Mouse (Mus musculus) testis, postnatal 10 days (tissue): ENCODE results near the gene Lax1.
"Not testable (repeated sequence)": the region's sequence is repeated elsewhere in the genome, so short reads cannot be mapped to it uniquely, and the experiment has no call there.

Experiments used
- DNase-seq: peaks from one replicate; pipeline ENCODE4 v3.0.0; 2021; ENCODE audit warnings: low spot score

The Lax1 gene

DNA sequence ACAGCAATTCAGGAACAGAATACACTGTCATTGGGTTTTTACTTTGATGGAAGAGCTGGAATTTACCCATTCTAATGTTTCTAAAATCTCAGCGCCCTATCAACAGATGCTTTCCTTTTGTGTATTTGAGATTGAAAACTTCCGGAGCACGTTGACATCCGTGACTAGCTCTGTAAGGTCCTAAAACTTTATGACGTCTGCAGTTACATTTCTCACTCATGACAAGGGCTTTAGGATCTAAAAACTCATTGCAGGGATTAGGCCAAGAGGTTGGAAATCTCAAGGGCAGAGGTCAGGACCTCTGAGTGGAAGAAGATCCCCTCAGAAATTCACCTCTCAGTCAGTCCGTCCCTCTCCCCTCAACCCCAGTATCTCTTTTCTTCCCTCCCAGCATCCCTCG lies 1.6 kb downstream of the Lax1 start:
- DNase-seq: no peak

GRCm38 (mm10) chr1:133685749-133686519 lies 4.0 kb downstream of the Lax1 start:
- DNase-seq: no peak

DNA sequence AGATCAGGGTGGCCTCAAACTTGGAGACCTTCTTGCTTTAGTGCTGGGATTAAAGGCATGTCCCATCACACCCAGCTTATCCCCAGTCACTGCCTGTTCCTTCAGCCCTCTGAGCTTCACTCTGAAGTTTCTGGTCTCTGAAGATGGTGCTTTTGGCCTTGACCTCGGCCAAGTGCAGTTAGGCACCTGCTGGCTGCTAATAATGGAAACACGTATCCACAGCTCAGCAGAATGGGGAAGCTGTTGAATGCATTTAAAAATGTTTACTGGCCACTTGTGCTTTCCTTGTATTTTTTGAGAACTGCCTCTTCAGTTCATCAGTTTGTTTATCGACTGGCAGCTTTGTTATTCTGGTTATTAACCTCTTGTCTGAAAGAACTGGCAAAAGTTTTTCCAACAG lies 18.1 kb downstream of the Lax1 start:
- DNase-seq: no peak

DNA sequence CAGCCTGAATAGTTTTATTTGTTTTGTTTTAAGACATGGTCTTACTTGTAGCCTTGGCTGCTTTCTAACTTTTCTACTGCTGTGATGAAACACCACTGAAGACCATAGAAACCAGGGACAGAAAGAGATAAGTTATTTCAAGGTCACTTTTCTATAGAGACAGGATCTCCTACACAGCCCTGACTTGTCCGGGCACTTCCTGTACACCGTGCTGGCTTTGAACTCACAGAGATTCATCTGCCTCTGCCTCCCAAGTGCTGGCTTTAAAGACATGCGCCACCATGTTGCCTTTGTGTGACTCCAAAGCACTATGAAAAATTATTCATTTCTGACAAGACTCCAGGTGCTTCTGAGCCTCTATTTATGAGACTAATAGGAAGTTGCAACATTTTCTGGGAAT lies 18.6 kb downstream of the Lax1 start:
- DNase-seq: no peak

DNA sequence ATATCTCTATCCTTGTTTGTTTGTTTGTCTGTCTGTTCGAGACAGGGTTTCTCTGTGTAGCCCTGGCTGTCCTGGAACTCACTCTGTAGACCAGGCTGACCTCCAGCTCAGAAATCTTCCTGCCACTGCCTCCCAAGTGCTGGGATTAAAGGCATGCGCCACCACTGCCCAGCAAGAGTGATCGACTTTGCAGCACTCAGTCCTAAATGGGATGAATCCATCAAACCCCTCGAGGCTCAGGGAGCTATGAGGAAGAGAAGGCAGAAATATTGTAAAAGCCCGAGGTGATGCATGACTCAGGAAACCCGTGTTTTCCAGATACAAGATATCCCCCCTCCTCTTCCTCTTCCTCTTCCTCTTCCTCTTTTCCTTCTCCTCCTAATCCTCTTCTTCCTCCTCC lies 19.1 kb downstream of the Lax1 start:
- no peak for DNase-seq

DNA sequence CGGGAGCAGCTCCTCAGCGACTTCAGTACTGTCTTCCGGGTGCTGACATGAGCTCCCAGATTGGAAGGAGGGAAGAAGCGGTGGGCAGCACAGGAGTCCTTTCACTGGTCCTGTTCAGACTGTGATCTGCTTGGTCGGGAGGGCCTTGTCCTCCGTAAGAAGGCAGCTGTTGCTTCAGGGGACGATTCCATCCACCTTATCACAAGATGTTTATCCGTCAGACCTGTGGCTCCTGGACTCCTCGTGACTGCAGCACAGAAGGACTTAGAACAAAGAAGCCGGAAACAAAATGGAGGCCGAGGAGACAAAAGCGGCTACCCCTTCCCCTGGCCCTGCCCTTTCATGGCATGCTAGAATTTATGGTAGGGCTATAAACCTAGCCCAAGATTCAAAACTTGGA lies 19.7 kb downstream of the Lax1 start:
- no peak for DNase-seq

- DNase-seq: no peak
Measured at GRCm38 (mm10) chr1:133668618-133669017, 21.3 kb downstream of the Lax1 start.

- DNase-seq: no peak
Measured at GRCm38 (mm10) chr1:133667721-133668120, 22.2 kb downstream of the Lax1 start.

- DNase-seq: not testable (repeated sequence)
Measured at GRCm38 (mm10) chr1:133665713-133666112, 24.2 kb downstream of the Lax1 start.

DNA sequence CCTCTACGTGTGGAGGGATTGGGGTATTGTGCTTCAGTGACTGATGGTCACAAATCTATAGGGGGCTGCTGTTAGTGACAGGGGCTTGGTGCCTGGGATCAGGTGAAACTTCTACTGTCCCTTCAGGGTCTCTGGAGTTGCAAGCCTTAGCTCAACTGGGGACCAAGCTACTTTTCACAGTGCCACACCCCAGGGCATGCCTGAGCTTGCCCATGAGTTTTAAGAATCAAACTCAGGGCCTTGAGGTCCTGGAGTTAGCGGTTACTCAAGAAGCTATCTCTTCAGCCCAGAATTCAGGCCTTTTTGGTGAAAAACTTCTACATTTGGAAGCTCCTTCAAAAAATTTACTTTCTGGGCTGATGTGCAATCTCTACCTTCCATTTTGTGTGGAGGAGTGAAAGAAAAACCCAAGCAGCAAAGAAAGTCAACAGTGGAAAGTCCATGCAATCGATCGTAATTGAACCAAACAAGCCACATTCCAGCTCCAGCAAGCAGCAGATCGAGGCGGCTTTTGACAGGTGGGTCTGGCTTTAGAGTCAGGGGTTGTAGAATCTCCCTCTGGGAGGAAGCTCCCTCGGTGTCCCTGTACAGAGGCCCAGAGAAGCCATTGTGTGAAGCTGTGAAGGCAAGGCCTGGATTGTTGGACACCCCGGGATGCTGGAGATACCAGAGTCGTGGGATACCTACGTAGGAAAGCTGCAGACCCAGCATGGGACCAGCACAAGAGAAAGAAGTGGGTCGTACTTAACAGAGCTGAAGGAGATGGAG lies 25.5 kb downstream of the Lax1 start:
- DNase-seq: no peak

GRCm38 (mm10) chr1:133663427-133663826 lies 26.5 kb downstream of the Lax1 start:
- DNase-seq: no peak

DNA sequence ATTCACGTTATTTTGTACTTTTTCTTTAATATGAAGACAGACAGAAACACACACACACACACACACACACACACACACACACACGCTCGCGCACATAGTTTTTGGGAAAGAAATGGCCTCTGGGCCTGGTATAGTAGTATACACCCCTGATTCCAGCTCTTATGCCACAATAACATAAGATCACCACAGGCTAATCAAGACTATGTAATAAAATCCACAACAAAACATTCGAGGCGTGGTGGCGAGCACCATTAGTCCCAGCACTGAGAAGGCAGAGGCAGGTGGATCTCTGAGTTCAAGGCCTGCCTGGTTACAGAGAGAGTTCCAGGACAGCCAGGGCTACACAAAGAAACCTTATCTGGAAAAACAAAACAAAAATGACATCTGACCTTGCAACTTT lies 27.0 kb downstream of the Lax1 start:
- no peak for DNase-seq

DNA sequence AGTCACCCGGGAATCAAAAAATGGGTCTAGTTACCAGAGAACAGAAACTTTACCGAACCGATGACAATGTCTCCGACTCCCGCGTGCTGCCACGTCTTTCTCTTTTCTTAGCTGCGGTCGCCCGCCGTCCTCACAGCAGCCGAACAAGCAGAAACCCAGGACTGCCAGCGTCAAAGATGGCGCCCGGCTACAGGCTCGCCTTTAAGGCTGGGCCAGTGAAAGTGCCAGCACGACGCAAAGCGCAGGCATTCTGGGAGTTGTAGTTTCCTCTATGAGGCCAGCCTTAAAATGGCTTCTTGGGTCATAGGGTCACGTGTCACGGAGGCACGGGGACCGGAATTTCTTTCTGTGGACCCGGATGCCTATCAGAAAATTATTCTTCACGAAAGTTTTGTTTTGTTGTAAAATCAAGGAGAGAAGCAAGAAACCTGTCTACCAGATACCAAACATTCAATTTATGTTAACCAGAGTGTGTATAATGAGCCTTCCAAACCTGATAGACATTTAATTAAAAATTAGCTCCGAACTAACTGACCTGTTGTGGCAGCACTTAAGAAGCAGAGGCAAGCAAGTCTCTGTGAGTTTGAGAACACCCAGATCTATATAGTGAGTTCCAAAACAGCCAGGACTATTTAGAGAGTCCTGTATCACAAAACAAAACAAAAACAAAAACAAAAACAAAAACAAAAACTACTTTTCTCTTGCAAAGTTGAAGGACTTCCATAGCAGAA lies 28.5 kb downstream of the Lax1 start, which contains the start of gene Gm38394:
TSS of gene Gm38394 (minus strand) at position 116 of the 731 bp plus-strand sequence.
- DNase-seq: peak; percentile 89

GRCm38 (mm10) chr1:133660466-133661202 lies 29.3 kb downstream of the Lax1 start, which contains the start of gene Zbed6:
Gene Zbed6 (minus strand): TSS chr1:133660885.
- peak; percentile 89 for DNase-seq

GRCm38 (mm10) chr1:133658878-133659277 lies 31.0 kb downstream of the Lax1 start:
- no peak for DNase-seq

DNA sequence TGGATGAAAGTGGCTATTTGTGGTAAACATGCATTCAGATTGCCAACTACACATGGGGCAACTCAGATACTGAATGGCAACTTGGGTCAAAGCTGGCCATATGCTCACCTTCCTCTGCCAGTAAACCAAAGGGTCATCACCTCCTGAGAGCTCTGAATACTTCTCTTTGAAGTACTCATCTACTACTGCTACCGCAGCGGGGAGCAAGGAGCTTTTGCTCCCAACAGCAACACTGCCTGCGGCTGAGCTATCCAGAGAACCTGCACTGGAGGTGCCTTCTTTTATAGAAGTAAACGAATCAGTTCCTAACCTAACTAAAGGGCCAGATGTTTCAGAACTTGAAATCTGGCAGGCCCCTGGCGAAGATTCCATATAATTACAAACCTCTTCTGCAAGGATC lies 33.1 kb downstream of the Lax1 start:
- no peak for DNase-seq

GRCm38 (mm10) chr1:133653033-133653432 lies 36.9 kb downstream of the Lax1 start:
- DNase-seq: no peak

- no peak for DNase-seq
Measured at GRCm38 (mm10) chr1:133650288-133651055, 39.4 kb downstream of the Lax1 start.

GRCm38 (mm10) chr1:133645652-133646051 lies 44.3 kb downstream of the Lax1 start:
- DNase-seq: no peak

- no peak for DNase-seq
Measured at GRCm38 (mm10) chr1:133641163-133641562, 48.7 kb downstream of the Lax1 start.

DNA sequence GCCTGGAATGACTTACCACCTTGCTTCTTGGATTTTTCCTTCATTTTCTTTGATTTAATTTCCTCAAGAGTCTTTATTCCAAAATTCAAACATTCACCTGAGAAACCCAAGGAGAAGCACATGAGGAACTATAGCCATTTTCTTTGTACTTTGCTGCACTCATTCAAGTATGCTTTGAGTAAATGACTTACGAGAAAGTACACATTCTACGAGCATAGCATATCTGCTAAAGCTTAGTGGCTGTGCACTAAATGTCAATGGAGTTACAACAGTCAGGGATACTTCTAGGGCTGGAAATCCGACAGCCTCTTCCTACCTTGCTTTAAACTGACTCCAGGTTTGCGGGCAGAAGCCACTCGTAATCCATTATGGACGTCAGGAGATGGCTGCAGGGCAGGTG lies 51.4 kb downstream of the Lax1 start:
- DNase-seq: no peak
